In the genomic region with DNA sequence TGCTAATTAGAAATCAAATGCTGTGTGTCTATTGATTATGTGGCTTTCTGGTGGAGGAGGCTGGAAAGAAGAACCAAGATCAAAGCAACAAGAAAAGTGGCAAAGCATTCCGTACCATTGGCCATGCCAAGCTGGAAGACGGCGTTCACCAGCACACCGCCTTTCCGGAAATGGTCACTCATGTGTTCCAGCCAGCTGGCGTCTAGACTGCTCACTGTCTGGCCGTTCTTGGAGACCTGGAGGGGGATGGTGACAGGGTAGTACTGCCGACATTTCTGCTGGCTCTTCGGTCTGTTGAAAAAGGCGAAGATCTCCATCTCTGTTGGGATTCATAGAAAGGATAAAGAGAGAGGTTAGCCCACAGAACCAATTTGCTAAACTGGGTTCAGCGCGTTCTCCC, we compare ENCODE assay signal across 29 mouse cellular contexts.
DNase-seq lines count a peak whose midpoint lies in the region; ATAC-seq and TF ChIP-seq lines count a peak whose summit lies in the region.
"Had no signal": no experiment of that assay in that cellular context is flagged by ENCODE, and none has a peak within 500 bp of the region (broad histone marks: within the 10 kb centered on the region; RNA-seq: fewer than 3 reads in every experiment).

No protein-coding gene starts in this region.

- 87% methylated on average over 12 of the region's 12 CpGs for WGBS in heart, embryonic 10.5 days
- WGBS in midbrain, postnatal 0 days, result 91% methylated on average over 12 of the region's 12 CpGs
- WGBS in midbrain, embryonic 11.5 days, result 98% methylated on average over 12 of the region's 12 CpGs

- no peak for ATAC-seq in midbrain, postnatal 0 days (ENCODE audit: low FRiP score)
- ATAC-seq in midbrain, embryonic 11.5 days (ENCODE audit: low FRiP score), result no peak
- ATAC-seq: forebrain, embryonic 15.5 days; midbrain, embryonic 16.5 days; Patski had no signal

- no peak overlapping the region for H3K4me2 ChIP-seq in midbrain, postnatal 0 days (ENCODE audit: low read depth, low read length, poor library complexity, severe bottlenecking)
- no peak overlapping the region for H3K4me2 ChIP-seq in midbrain, embryonic 11.5 days
- H3K4me2 ChIP-seq: embryonic facial prominence, embryonic 13.5 days; forebrain, embryonic 15.5 days; heart, embryonic 11.5 days; hindbrain, embryonic 15.5 days; limb, embryonic 15.5 days; neural tube, embryonic 12.5 days had no signal

- peaks cover 8% of the 10 kb centered on the region; the same call in 1 of the 2 replicates for H3K4me1 ChIP-seq in heart, embryonic 10.5 days
- no peaks in the 10 kb centered on the region for H3K4me1 ChIP-seq in midbrain, postnatal 0 days (ENCODE audit: insufficient read depth, low read length)
- no peaks in the 10 kb centered on the region for H3K4me1 ChIP-seq in midbrain, embryonic 11.5 days (ENCODE audit: control insufficient read depth, insufficient read depth, low read length)
- H3K4me1 ChIP-seq: forebrain, embryonic 10.5 days; neural tube, embryonic 12.5 days had no signal

- H3K27ac ChIP-seq in heart, embryonic 10.5 days, result no peak overlapping the region
- H3K27ac ChIP-seq in midbrain, postnatal 0 days (ENCODE audit: low read depth, low read length), result no peak overlapping the region
- H3K27ac ChIP-seq in midbrain, embryonic 11.5 days (ENCODE audit: low read depth, low read length), result no peak overlapping the region
- H3K27ac ChIP-seq: embryonic facial prominence, embryonic 13.5 days; forebrain, embryonic 10.5 days; forebrain, embryonic 15.5 days; hindbrain, embryonic 15.5 days; kidney, postnatal 0 days; left cerebral cortex, adult 2 months; limb, embryonic 10.5 days; limb, embryonic 15.5 days; liver, embryonic 14.5 days; midbrain, embryonic 10.5 days; neural tube, embryonic 12.5 days had no signal

- peaks cover 7% of the 10 kb centered on the region for H3K27me3 ChIP-seq in heart, embryonic 10.5 days (ENCODE audit: insufficient read depth, poor library complexity, severe bottlenecking)
- H3K27me3 ChIP-seq in midbrain, postnatal 0 days (ENCODE audit: insufficient read depth, low read length), result no peaks in the 10 kb centered on the region
- no peaks in the 10 kb centered on the region for H3K27me3 ChIP-seq in midbrain, embryonic 11.5 days (ENCODE audit: control insufficient read depth, insufficient read depth, low read length)
- H3K27me3 ChIP-seq: embryonic facial prominence, embryonic 13.5 days; forebrain, embryonic 15.5 days; hindbrain, embryonic 15.5 days; limb, embryonic 15.5 days; neural tube, embryonic 12.5 days had no signal

- no peaks in the 10 kb centered on the region for H3K36me3 ChIP-seq in heart, embryonic 10.5 days
- no peaks in the 10 kb centered on the region for H3K36me3 ChIP-seq in midbrain, postnatal 0 days (ENCODE audit: insufficient read depth, low read length)
- H3K36me3 ChIP-seq in midbrain, embryonic 11.5 days (ENCODE audit: control insufficient read depth, insufficient read depth, low read length), result no peaks in the 10 kb centered on the region
- H3K36me3 ChIP-seq: embryonic facial prominence, embryonic 13.5 days; forebrain, embryonic 10.5 days; forebrain, embryonic 15.5 days; hindbrain, embryonic 15.5 days; limb, embryonic 10.5 days; midbrain, embryonic 10.5 days; neural tube, embryonic 12.5 days had no signal

- H3K9ac ChIP-seq in midbrain, postnatal 0 days (replicated peaks; ENCODE audit: low read length, poor library complexity, severe bottlenecking), result no peak overlapping the region
- H3K9ac ChIP-seq in midbrain, embryonic 11.5 days (ENCODE audit: low read length), result no peak overlapping the region
- H3K9ac ChIP-seq: embryonic facial prominence, embryonic 13.5 days; forebrain, embryonic 15.5 days; hindbrain, embryonic 15.5 days; limb, embryonic 15.5 days; liver, embryonic 14.5 days; neural tube, embryonic 12.5 days had no signal

- peak; percentile 94 for DNase-seq in heart, adult 11 months
- no peak for DNase-seq in heart, embryonic 10.5 days (ENCODE audit: low spot score)
- DNase-seq in midbrain, postnatal 0 days (ENCODE audit: low spot score), result peak; percentile 19
- no peak for DNase-seq in midbrain, embryonic 11.5 days (ENCODE audit: low spot score, missing footprints)
- DNase-seq in cerebellum, adult 8-10 months, result peak; percentile 24
- peak; percentile 63 to 74 for DNase-seq in cerebellum, postnatal 25 days
- DNase-seq in left cerebral cortex, adult 18-20 months (ENCODE audit: low spot score in 2 of 2), result no peak
- DNase-seq in layer of hippocampus, adult 11-12 months (ENCODE audit: low spot score), result no peak
- DNase-seq: adrenal gland, postnatal 10 days; kidney, adult 2 months; lung, adult 2 months; lung, postnatal 10 days; thymus, adult 2 months; thymus, postnatal 4 days had no signal

- no peak for TF ChIP-seq CTCF in midbrain, postnatal 0 days (IDR thresholded peaks at IDR 0.05)

- H3K4me3 ChIP-seq in heart, embryonic 10.5 days, result no peak overlapping the region
- H3K4me3 ChIP-seq in midbrain, postnatal 0 days (ENCODE audit: low read depth, low read length), result no peak overlapping the region
- H3K4me3 ChIP-seq in midbrain, embryonic 11.5 days (ENCODE audit: low read depth, low read length), result no peak overlapping the region
- H3K4me3 ChIP-seq: embryonic facial prominence, embryonic 13.5 days; forebrain, embryonic 10.5 days; forebrain, embryonic 15.5 days; hindbrain, embryonic 15.5 days; left cerebral cortex, adult 2 months; limb, embryonic 10.5 days; limb, embryonic 15.5 days; midbrain, embryonic 10.5 days; myocyte; neural tube, embryonic 12.5 days had no signal

- no peaks in the 10 kb centered on the region for H3K9me3 ChIP-seq in heart, embryonic 10.5 days
- H3K9me3 ChIP-seq in midbrain, postnatal 0 days (ENCODE audit: low read length), result no peaks in the 10 kb centered on the region
- H3K9me3 ChIP-seq in midbrain, embryonic 11.5 days (ENCODE audit: control insufficient read depth, low read length), result no peaks in the 10 kb centered on the region
- H3K9me3 ChIP-seq: embryonic facial prominence, embryonic 13.5 days; forebrain, embryonic 10.5 days; forebrain, embryonic 15.5 days; hindbrain, embryonic 15.5 days; limb, embryonic 10.5 days; limb, embryonic 15.5 days; midbrain, embryonic 10.5 days; neural tube, embryonic 12.5 days had no signal

Comparison
In these comparisons a context has a peak if more than half of its experiments do, and no peak if none do; other contexts are left out.
1. DNase-seq: peak in heart, adult 11 months (single experiment), midbrain, postnatal 0 days (single experiment), cerebellum, adult 8-10 months (single experiment) and cerebellum, postnatal 25 days (2 of 2); none in heart, embryonic 10.5 days (single experiment), midbrain, embryonic 11.5 days (single experiment), left cerebral cortex, adult 18-20 months (0 of 2) and layer of hippocampus, adult 11-12 months (single experiment).